Mouse (Mus musculus) liver, postnatal 0 days (tissue): ENCODE data around the gene Ruvbl2.

Source experiments
- CTCF ChIP-seq: sonication (generic); IDR thresholded peaks from 2 replicates; pipeline ENCODE4 v1.5.1; 2016; ENCODE audit warnings: antibody characterized with exemption, low read depth
- EP300 ChIP-seq: IDR thresholded peaks from 2 replicates; pipeline ENCODE4 v1.6.1; 2016; ENCODE audit warnings: antibody characterized with exemption, low read depth, mild to moderate bottlenecking

DNA sequence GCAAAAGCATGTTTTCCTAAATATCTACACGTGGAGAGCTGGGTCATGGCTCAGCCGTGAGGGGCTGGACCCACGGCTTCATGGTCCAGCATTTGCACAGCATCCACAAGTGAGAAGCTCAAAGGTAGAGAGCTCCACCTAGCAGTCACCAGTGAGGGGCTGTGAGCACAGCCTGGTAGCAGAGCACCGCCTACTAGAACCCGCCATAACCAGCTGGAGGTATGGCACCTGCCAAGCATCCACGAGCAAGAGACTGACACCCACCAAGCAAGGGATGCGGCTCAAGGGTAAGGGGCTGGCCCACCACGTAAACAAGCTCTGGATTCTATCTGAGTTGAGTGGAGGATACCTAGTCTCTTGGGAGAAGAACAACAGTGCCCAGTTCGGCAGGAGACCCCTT lies 27.7 kb upstream of the Ruvbl2 start:
- no peak for TF ChIP-seq EP300
- 0 out of 2 replicates have a peak, but pooled peaks have one; percentile 11 for TF ChIP-seq CTCF
